Mouse (Mus musculus): ENCODE measurements around the gene Snapc1.

Snapc1 gene

DNA sequence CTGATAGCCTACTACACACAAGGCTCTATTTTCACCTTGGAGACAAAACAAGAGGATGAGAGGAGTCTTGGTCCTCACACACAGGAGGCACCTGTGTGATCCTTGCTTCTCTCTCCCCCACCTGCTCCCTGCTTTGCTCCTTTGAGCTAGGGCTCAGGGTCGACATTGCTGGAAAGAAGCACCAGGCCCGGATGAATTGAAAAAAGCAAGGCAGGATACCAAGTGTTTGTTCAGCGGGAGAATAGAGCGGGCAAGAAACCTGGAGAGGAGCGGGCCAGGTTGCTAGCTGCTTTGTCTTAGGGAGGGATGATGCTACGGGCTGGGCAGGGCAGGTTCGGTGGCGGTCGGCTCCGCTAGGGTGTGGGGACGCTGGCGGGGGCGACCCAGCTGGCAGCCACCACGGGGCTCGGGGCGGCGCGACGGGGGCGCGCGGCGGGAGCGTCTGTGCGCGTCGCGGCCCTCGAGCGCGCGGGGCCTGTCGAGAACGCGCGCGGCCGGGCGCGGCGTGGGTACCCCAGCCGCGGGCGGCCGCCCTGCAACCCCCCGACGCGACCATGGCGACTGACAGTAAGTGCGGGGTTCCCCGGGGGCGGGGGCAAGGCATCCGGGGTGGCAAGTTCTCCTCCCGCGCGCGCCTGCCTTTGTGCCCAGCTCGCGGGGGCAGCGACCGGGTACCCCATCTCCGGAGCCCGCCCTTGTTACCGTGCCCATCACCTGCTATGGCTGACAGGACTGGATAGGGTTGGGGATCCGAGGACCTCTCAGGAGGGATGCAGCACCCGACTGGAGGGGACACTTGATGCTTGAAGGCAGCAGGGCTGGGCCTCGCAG is 33.2 kb downstream of the Snapc1 start, which contains the start of gene Syt16:
Syt16 (plus strand) TSS at position 365 of the 831 bp plus-strand sequence.
- no peak for DNase-seq

DNA sequence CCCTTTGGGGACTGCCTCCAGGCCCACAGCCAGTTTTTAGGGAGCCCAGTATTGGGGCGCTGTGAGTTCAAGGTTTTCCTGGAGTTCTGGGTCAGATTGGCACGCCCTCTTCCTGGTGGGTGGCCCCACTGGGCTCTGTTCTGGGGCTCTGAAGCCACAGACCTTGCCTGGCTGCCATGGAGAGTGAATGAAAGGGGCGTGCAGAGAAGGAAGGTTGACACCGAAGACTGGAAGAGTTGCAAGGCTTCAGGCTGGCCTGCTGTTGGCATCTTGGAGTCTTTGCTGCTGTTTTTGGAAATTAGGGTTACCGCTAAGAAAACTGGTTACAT is 33.8 kb downstream of the Snapc1 start:
- no peak for DNase-seq

DNA sequence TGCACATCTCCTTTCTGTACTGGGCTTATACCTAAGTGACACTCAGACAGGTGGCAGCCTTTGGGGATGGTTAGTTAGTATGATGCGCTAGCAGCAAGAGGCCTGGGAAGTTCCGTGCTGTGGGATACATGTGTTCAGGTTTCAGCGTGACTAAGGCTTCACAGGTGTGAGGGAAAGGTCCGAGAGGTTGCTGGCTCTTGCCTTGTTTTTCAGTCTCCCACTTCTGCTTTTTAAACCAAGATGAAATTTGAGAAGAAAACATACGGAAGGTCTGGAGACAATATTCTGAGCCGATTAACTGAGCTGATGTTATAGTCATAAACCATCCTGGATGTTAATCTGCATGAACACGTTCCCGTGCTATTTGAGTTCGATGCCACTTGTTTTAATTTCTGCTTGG is 38.2 kb downstream of the Snapc1 start:
- no peak for DNase-seq

DNA sequence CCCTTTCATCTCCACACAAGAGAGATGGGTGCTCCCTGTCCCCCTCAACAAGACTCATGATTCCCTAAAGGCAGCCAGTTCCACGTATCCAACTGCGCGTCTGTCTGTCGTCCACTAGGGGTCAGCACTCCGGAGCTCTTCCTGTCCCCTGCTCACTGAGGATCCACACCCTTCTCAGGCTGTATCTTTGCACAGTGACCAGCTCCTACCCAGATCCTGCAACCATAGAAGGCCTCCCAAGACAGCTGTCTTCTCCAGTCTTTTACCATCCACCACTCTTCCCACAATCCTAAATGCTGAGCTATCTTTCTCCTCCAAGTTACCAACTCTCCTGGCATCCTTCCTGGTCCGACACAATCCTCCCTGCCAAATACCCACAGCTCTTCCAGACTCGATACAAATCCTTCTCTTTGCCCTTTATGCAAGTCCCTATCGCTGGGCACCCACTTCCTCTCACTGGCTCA is 45.2 kb downstream of the Snapc1 start:
- peak; percentile 31 for DNase-seq

DNA sequence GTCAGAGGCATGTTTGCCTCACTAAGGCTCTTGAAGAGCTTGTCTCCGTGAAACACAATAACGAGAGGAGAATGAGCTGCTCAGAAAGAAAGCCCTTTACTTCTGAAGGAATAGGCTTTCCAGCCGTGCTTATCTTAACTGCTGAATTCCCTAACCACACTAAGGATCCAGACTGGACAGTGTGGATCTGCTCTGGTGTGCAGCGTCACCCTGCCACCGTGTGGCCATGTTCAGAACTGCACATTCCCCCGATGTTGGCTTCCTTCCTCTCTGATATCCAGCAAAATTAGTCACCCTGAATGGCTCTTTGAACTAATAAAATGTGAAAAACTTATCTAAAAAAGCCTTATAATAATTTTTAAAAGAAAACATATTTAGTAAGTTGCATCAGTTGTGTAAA is 49.5 kb downstream of the Snapc1 start:
- peak; percentile 86 for DNase-seq

DNA sequence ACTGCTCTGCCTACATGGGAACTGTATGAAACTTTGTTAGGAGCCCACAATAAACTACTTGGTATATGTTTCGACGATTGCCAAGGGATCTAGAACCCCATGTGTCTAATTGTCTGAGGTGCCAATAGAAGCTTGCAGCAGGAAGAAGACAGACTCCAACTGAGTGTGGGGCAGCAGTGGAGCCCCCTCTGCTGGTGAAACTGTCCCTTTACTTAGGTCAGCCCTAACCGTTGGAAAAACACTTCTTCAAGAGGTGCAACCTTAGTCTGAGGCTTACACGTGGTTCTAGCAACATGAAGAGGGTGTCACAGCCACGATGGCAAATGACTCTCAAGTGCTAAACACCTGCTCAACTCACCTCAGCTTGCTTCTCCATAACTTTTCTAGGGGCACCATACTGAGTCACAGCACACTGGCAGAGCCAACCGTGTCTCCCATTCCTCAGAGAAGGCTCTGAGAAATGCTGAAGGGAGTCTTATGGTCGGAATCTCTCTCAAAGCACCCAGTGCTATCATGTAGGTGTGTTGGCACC is 50.5 kb downstream of the Snapc1 start:
- peak; percentile 42 for DNase-seq

DNA sequence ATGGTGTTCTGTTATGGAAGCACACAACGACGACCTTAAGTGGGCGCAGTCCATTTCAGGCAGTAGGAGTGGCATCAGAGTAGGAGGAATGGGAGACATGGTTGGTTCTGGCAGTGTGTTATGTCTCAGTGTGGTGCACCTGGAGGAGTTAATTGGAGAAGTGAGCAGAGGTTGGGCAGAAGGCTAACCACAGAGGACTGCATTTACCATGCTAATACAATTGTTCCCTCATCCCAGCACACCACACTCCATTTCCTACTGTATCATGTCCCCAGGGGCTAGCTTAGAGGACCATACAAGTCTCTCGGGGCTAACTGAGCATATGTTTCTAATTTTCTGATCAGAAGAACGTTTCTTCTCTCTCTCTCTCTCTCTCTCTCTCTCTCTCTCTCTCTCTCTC is 51.2 kb downstream of the Snapc1 start:
- no peak for DNase-seq

DNA sequence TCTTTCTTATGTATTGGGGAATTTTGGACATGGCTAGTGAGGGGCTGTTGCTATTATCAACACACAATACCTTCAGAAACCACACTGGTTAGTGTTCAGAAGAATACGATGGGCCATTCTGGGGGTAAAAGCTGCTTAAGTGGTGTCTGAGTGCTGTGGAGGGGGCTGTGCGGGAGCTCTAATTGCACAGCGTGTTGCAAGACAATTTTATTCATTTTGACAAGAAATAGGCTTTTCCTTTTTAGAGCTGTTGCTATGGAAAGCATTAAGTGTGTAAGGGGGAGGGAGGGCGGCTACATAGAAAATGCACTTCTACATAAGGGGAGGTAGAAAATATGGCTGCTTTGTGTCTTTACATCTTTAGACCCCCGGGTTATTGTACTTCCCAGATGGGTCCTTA is 59.0 kb downstream of the Snapc1 start:
- DNase-seq, result no peak

DNA sequence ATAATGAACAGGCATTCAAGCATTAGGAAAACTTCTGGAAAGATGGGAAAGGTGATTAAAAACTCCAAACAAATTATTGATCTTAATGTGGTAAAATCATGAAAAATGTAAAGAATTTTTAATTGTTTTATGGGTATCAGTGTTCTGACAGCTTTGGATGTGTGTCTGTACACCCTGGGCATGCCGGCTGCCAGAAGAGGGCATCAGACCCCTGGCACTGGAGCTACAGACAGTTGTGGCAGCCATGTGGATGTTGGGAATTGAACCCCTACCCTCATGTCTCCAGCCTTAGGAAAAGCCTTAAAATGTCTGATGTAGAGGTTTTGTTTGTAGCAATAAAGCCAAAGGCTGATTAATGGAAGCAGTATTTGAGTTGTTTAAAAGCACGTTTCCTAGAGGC is 60.6 kb downstream of the Snapc1 start:
- DNase-seq, result no peak
